Mouse (Mus musculus) spleen, embryonic (tissue): ENCODE data around the gene Rel.

Experiments used
- CTCF ChIA-PET: fragments of 350-600 bp; sonication (Branson Sonifier 250); formaldehyde crosslinking; loops from one replicate; lab custom pipeline; 2022; lab: Charles Lee

Rel gene

GRCm38 (mm10) chr11:23688060-23688459, 82.7 kb downstream of the Rel start:
- CTCF ChIA-PET, result no interaction called here
